Mouse (Mus musculus): ENCODE results near the gene Igsf21.
A peak's percentile ranks its signal among the peaks of the same experiment; 100 is the strongest.

Igsf21 gene

DNA sequence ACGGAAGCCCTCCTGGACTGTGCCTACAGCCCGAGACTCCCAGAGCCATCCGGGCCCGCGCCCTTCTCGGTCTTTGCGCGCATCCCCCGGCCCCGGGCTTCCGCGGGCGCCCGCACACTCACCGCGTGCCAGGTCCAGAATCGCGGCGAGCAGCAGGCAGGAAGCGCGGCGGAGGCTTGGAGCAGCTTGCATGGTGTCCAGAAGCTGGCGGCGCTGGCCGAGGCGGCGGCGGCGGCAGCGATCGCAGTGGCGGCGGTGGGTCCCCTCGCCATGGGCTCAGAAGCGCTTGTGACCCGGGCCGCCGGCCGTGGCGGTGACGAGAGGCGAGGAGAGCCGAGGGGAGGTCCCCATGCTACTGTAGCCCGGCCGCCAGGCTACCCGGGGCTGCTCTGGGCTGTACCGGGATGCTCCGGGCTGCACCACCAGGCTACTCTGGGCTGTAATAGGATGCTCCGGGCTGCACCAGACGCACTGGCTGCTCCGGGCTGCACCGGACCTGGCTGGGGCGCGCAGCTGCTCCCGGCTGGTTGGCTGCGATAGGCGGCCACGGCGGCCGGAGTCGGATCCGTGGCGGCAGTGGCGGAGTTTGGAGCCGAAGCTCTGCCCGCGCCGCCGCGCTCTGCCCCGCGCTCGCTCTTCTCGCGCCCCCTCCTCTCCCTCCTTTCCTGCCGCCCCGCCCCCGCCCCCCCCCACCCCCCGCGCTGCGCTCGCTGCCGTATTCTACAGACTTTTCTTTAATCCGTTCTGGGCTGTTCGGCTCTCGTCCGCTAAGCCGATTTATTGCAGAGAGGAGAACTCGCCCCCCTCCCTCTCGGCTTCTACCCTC is at the start of gene Igsf21:
TSS of gene Igsf21 (minus strand) at position 605 of the 826 bp plus-strand sequence.
- DNase-seq: no peak

DNA sequence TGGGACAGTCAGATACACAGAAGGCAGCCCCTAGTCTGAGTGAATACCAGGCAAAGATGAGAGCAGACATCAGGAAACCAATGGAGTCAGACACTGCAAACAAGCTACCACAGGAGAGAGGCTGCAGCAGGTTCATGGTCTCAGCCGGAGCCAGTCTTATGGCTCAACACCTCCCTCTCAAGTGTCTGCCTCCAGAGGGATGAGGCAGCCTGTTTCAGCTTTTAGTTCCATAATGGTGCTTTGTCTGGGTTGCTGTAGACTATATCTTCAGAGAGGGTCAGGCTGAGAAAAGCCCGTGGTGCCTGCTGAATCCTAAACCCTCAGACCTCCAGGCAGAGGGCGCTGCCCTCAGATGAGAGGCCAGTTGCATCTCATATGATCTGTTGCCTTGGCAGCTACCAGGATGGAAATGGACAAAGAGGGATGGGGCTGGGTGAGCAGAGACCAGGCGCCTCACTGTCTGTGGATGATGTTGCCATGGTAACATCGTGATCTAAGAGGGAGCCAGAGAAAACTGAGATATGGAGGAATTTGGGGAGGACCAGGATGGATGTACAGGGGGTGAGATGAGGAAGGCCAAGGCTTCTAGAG is 39.2 kb upstream of the Igsf21 start:
- no peak for DNase-seq

DNA sequence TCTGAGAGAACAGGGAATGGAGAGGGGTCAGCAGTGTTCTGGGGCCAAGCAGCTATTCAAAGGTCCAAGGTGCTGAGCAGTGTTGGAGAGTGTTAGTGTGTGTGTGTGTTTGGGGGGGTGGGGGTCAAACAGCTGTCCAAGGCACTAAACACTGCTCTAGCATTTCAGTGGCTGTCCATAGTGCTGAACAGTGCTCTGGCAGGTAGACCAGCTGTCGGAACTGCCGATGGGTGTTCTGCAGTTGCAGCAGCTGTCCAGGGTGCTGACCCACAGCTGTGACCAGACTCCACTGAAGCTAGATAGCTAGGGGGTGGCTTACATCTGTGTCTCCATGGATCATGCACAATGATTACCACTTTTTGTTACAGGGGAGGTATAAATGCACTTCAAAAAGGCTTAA is 36.8 kb upstream of the Igsf21 start:
- DNase-seq: no peak

DNA sequence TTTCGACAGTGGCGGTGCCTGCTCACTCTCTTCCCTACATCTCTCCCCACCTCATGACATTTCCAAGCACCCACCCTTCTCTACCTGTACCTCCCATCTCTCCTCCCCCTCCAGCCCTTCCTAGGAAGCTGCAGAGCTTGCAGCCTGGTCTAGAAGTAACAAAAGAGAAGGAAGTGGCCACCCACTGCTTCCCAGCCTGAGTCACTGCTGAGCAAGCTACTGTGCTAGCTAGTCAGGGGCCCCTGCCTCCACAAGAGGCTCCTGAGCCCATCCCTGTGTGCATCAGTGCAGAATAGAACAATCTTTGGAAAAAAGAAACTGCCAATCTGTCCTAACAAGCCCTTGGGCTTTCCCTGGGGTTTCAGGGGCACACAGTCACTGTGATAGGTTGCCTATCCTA is 31.7 kb upstream of the Igsf21 start:
- DNase-seq: no peak

DNA sequence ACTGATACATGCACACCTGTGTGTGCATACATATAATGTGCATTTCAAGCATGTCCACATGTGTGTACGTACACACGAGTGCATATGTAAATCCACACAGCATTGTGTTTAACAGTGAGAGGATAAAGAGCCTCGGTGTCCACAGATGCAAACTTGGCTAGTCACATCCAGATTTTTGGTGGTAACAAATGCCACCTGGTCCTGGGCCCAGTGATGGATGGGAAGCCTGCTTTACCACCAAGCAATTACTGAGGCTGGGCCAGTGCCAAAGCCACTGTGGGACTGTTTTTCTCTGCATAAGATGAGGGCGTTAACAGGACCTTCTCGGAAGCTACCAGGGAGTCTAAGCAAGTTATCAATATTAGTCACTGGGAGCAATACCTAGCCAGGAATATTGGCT is 25.3 kb upstream of the Igsf21 start:
- DNase-seq: no peak

DNA sequence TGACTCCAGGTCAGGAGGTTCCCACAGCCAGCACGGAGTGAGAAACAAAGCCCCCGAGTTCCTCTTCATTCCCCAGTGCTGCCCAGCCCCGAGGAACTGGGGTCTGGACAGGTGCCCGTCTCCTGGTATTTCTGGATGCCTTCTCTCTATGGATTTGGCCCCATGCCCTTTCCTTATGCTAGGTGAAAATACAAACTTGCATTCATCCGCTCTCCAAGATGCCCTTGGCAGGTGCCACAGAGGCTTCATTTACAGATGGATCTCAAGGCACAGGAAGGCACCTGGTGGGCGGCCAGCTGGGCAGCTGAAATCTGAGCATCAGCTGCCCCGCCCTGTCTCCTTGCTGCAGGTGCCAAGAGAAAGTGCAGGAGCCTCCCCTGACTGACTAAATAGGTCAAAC is 23.9 kb upstream of the Igsf21 start:
- DNase-seq: no peak

DNA sequence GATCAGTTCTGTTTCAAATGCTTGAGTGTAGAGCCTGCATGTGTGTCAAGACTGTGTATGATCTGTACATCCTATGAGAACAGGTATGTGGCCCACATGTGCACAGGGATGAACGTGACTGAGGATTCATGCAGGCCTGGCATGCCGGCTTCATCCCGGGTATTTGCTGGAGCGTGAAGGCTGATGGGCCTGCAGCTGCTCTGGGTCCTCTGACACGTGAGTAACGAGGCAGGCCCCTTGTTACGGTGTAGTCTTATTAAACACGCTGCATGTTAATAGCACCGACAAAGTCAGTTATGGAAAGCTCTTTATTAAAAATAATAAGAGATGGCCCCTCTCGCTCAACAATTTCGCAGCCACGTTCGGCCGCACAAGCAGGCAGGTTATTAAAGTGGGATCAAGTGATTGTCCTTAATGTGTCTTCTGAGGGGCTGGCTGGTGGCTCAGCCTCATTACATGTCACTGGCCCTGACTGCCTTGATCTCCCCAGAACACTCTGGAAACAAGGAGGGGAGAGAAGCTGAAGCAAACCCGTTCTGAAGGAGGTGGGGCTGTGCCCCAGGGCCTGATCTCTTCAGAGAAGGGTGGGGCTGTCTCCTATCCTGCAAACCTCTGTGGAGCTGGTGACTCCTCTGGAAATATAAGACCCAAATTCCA is 22.7 kb upstream of the Igsf21 start:
- DNase-seq: no peak

DNA sequence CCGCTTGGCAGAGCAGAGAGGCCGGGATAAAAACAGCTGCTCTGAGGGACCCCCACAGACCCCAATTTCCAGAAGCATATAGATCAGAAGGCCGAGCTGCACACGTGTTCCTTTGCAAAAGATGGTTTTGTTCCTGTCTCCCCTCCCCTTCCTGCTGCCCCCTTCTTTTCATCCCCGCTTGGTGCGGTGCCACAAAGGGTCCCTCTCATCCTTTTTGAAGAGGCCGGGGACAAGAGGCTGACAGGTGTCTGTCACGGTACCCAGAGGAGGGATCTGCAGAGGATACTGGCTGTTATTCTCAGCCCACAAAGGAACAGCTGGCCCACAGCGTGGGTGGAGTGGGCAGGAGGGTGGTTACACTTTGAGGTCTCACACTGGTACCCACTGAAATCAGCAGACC is 21.3 kb upstream of the Igsf21 start:
- no peak for DNase-seq

DNA sequence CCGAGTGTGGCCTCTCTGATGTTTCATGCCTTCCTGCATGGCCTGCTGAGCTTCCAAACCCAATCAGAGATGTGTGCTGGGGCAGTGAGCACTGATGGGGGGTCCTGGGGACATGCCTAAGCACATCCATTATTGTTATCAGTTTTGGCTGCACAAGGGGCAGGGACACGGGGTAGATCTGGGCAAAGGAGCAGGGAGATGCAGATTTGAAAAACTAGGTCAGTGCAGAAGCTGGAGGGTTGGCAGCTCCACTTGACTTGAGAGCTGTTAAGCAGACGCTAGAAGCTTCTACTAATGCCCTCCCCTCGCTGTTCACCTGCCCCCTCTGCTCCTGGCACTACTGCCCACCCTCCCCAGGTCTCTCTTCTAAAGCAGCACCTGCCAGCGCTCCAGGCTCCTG is 20.5 kb upstream of the Igsf21 start:
- no peak for DNase-seq

DNA sequence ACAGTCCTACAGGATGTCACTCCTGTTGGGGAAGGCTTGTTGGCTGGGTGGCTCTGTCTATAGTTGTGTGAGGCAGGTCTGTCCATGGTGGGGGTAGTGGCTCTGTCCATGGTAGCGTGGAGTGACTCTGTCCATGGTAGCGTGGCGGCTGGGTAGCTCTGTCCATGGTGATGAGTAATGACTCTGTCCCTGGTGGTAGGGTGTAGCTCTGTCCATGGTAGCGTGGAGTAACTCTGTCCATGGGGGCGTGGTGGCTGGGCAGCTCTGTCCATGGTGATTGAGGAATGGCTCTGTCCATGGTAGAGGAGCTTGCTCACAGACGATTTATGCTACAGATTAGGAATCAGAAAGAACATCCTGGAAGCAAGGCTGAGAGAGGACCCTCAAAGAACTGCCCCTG is 12.4 kb upstream of the Igsf21 start:
- DNase-seq: peak; percentile 67

DNA sequence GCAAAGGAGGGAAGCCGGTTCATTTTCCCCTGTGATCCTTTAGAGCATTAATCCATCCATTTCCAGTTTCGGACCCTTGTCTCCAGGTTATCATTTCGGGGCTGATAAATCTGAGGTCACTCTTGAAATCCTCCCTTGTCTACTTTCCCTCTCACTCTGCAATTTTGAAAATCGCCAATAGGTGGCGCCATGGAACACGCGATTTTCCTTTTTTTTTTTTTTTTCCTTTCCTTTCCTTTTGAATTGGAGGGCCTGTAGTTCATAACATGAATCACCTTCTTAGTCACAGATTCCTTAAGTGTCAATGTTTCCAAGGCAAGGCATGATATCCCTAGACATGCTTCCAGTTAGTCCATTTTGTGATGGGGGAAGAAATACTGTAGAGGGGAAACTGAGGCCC is 5.8 kb upstream of the Igsf21 start:
- no peak for DNase-seq

DNA sequence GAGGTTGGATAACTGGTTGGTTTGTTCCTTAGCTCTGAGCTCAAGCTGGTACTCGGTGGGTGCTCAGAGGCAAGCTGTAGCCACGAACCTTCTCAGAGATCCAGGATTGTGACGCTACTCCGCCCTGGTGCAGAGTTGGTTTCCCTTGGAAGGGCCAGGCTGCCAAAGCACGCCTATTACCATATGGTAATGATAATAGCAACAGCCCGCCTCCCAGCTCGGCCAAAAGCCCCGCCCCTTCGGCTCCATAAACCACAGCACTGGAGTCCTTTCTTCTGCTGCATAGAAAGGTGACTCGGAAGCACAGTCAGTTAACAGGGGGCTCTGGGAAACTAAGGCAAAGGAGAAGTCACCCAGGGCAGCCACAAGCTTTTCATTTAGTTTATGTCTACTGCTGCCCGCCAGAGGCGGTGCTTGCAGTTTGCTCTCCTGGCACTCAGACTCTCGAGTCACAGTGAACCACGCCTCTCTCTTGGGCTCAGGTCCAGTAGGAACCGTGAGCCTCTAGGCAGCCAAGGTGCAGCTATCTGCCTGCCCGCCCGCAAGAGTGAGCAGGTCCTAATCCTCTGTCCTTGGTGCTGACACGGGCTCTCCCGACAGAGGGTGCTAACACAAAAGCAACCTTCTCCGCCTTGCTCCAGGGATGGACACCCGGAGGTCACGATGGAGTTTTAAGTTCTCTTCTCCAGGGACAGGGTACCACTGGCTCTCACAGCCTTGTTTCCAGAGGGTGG is 2.6 kb upstream of the Igsf21 start:
- DNase-seq: no peak

DNA sequence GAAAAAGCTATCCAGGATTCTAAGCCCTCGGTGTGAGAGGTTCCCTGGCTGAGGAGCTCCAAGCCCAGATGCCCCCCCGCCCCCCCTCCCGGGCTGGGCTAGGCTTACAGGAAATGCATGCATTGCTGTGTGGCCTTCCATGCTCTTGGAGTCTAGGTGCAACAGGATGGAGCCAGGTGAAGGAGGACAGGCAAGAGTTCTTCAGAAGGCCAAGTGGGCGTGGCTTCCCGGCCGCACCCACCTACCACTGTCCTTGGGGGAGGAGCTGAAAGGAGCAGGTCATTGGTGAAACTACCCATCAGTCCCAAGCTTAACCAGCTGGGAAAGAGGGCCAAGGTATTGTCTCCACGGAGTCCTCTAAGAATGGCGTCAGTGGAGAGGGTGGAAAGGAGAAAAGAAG is 1.8 kb upstream of the Igsf21 start:
- DNase-seq: no peak

DNA sequence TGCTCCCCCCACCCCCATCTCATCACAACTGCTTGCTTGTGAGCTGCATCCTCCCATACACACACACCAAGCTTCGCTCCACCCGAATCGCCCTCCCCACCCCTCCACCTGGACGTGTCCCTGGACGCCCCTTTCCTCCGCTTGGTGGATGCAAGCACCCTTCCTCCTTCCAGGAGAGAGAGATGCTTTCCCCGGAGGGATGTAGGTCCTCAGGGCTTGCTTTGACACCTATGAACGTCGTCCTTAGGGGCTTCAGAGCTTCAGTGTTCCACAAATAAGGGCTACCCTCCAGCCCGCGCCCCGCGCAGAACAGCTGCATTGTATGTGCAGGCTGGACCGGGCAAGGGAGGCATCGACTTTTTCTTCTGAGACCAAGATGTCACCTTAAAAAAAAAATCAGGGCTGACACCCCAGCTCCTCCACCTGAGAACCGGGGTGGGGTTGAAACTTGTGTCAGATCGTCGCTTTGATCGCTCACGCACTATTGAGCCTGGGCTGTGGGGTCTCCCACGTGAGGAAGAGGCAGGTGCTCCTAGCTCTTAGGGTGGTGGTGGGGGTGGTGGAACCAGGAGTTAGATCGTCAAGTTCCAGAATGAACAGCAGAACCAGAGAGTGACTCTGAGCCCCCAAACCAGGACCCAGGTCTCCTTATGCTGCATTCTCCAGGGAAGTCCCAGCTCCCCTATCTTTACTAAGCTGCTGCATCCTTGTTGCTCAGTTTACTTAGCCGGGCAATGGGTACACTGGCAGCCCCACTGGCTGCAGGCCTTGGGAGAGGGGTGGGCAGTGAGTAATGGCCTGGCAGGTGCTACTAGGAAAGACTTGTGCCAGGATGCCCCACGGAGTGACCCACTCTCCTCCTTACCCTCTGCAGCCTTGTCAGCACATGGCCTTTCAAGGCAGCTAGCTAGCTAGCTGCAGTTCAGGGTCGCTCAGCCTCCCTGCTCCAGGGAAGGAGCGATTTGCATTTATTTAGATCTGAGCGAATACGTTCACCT is 721 bp upstream of the Igsf21 start:
- DNase-seq: no peak

DNA sequence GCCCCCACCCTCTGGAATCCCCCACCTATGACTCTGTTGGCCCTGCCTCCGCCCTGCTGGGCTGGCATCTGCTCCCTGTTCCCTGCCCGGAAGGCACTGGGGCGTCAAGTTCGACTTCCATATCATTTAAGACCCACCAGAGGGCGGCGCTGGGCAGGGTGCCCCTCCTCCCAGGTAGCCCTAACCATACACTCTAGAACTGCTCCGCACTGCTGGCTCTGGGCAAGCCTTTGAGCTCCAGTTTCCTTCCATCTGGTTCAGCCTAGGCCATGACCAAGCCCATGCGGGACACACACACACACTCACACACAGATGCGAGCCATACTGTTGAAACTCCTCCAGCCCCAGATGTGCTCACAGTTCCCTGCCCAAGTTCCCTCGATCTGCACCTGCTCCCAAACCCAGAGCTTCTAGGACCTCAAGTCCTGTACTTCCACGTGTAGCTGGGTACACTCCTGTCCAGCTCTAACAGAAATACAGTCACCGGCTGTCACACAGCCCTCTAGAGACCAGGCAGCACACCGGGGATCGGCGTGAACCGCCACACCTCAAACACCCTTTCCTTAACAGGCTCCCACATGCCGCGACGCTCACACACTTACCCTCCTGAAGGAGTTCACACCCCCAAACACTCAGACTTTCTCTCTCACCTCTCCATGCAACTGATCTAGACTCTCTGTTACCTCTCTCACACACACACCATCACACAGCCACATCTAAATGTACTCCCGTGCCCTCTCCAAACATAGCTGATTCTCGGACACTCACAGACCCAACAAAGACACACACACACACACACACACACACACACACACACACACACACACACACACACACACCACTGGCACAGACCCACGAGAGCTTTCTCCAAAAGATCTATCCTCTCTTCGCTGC is 1.1 kb downstream of the Igsf21 start:
- DNase-seq: no peak

DNA sequence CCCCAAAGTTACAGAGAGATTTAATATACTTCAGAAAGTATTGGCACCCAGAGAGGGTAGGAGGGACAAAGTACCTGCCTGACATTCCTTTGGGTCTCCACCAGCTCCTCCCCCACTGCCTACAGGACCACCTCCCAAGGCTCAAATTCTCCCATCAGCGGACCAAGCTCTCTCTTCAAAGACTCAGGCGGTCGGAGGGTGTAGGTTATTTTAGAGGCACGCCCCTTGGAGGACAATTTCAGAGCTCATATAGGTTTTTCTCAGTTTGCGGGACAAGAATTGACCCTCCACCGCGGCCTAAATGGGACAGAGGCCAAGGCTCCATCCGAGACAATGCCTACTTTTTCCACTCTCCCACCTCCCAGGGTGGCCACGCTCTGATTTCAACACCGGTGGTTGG is 1.7 kb downstream of the Igsf21 start:
- DNase-seq: no peak

DNA sequence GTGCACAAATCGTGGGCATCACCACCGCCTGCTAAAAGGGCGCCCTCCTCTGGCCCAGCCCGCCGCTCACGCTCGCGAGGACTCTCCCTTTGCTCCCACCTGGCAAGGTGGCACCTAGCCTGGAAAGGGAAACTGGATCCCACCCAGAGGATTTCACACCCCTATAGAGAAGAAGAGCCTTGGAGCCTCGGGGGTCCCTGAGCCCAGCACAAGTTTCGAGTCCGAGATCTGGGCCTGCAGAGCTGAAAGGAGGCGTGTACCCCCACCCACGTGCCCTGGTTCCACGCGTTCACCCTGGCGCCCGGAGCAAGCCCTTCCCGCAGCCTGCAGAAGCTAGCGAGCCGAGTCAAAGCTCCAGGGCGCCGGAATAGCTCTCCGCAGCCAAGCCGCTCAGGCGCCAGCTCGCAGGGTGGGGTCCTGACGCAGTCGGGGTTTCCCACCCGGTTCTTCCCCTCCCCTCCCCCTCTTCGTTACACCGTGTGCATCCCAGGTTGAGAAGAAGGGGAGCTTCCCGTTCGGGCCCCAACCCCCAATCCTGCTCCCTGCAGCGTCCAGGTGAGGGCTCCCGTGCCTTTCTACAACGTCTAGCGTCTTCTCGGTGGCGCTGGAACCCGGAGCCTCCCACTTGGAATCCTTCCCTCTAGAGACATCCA is 2.3 kb downstream of the Igsf21 start:
- DNase-seq: no peak

DNA sequence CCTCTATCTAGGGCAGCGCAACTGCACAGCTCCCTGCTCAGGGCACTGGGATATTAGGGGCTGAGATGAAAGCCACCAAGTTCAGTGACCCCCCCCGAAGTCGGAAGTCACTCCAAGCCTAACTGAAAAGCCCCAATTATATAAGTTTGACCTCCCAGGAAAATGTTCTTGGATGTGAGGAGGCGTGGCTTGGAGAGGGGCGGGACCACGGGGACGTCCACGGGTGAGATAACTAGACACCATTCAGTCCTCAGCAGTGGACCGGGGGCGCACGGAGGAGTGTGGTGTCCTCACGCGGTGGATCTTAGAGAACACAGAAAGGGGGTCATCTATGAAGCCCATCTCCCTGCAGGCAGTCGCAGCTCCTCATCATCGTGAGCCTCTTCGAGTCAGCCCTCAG is 3.4 kb downstream of the Igsf21 start:
- no peak for DNase-seq

DNA sequence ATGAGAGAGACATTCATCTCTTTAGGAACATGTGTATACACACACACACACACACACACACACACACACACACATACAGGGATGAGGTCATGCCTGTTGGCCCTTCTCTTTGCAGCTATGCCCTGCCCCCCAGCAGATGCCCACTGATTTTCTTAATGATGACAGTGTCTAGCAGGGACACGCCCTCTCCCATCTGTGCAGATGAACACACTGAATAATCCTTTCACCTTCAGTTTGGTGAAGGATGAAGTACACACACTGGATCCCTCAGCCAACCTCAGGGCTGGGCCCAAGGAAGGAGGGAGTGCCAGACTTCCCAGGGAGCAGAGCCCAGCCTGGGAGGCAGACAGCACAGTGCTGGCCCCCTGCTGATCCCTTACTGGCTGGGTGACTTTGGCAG is 4.3 kb downstream of the Igsf21 start:
- no peak for DNase-seq

DNA sequence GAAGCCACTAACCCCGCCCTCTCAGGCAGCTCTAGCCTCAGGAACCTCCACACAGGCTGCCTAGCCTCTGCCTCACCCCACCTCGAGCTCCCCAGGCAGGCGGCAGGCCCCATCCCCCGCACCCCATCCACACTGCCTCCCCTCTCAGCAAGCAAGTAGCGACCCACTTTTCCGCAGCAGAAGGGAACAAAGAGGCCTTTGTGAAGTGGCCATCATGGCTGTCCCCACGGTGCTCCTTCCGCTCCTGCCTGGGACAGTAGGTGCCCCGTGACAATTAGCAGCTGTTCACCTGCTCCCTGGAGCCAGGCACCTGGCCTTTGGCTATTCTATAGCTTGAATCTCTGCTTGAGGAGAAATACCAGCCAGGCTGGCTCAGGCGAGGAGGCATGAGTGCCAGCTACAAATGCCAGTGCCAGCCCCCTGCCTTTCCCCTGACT is 9.3 kb downstream of the Igsf21 start:
- no peak for DNase-seq

Measured in heart, adult 11 months (tissue).